Mouse (Mus musculus): ENCODE measurements at regions not wholly inside any gene's neighbourhood (a gene's known extent, or its start where the extent isn't known, plus 50 kb on each side); places are given as distances from the start of the nearest gene placed in this dataset.
A peak's percentile ranks its signal among the peaks of the same experiment; 100 is the strongest.

GRCm38 (mm10) chr12:46416765-46417404 lies 401.8 kb downstream of the Nova1 start:
- H3K36me3 ChIP-seq (ENCODE audit: control insufficient read depth, insufficient read depth, low read length): no peaks in the 10 kb centered on the region
- intact Hi-C loops (cut with DNase I): no loop called here
- no peak overlapping the region for H3K4me3 ChIP-seq
- no peak for DNase-seq
- no peaks in the 10 kb centered on the region for H3K27me3 ChIP-seq (ENCODE audit: control insufficient read depth, insufficient read depth, low read length)
- no peak overlapping the region for H3K27ac ChIP-seq
- whole genome bisulfite sequencing: 66% methylated on average over 3 of the region's 3 CpGs
- no peaks in the 10 kb centered on the region for H3K79me2 ChIP-seq (replicated peaks; ENCODE audit: control insufficient read depth, insufficient read depth, low read length)
- no peak for TF ChIP-seq EP300 (IDR thresholded peaks at IDR 0.05; ENCODE audit: insufficient read depth, low read depth, low read length)
- no peak for TF ChIP-seq CTCF (IDR thresholded peaks at IDR 0.05)
- TF ChIP-seq POLR2A (IDR thresholded peaks at IDR 0.05; ENCODE audit: insufficient read depth, low read depth, low read length): no peak
- H3K4me1 ChIP-seq (ENCODE audit: control insufficient read depth, insufficient read depth, low read length): no peaks in the 10 kb centered on the region
- H3K9ac ChIP-seq (ENCODE audit: low read depth, low read length): no peak overlapping the region

- intact Hi-C loops (cut with DNase I): no loop called here
- H3K27me3 ChIP-seq (ENCODE audit: control insufficient read depth, insufficient read depth, low read length): no peaks in the 10 kb centered on the region
- H3K79me2 ChIP-seq (replicated peaks; ENCODE audit: control insufficient read depth, insufficient read depth, low read length): no peaks in the 10 kb centered on the region
- TF ChIP-seq CTCF (IDR thresholded peaks at IDR 0.05) (no peak), POLR2A (IDR thresholded peaks at IDR 0.05; ENCODE audit: insufficient read depth, low read depth, low read length) (no peak), EP300 (IDR thresholded peaks at IDR 0.05; ENCODE audit: insufficient read depth, low read depth, low read length) (no peak)
- H3K4me1 ChIP-seq (ENCODE audit: control insufficient read depth, insufficient read depth, low read length): no peaks in the 10 kb centered on the region
- H3K9ac ChIP-seq (ENCODE audit: low read depth, low read length): no peak overlapping the region
- no peak overlapping the region for H3K27ac ChIP-seq
- no peak for DNase-seq
- H3K36me3 ChIP-seq (ENCODE audit: control insufficient read depth, insufficient read depth, low read length): no peaks in the 10 kb centered on the region
- no peak overlapping the region for H3K4me3 ChIP-seq
Measured at GRCm38 (mm10) chr12:46416250-46416649, 402.5 kb downstream of the Nova1 start.

- intact Hi-C loops (cut with DNase I): no loop called here
- Histone ChIP-seq H3K79me2 (replicated peaks; ENCODE audit: control insufficient read depth, insufficient read depth, low read length) (no peaks in the 10 kb centered on the region), H3K27me3 (ENCODE audit: control insufficient read depth, insufficient read depth, low read length) (no peaks in the 10 kb centered on the region), H3K36me3 (ENCODE audit: control insufficient read depth, insufficient read depth, low read length) (no peaks in the 10 kb centered on the region), H3K27ac (no peak overlapping the region), H3K9ac (ENCODE audit: low read depth, low read length) (no peak overlapping the region), H3K4me3 (no peak overlapping the region), H3K4me1 (ENCODE audit: control insufficient read depth, insufficient read depth, low read length) (no peaks in the 10 kb centered on the region)
- DNase-seq: no peak
- no peak for TF ChIP-seq CTCF (IDR thresholded peaks at IDR 0.05)
- TF ChIP-seq POLR2A (IDR thresholded peaks at IDR 0.05; ENCODE audit: insufficient read depth, low read depth, low read length): no peak
- TF ChIP-seq EP300 (IDR thresholded peaks at IDR 0.05; ENCODE audit: insufficient read depth, low read depth, low read length): no peak
Measured at GRCm38 (mm10) chr12:46405674-46406073, 413.1 kb downstream of the Nova1 start.

GRCm38 (mm10) chr12:46399653-46399975 lies 419.1 kb downstream of the Nova1 start:
- no peak for DNase-seq
- 6% methylated on average over 14 of the region's 14 CpGs for WGBS
- Histone ChIP-seq H3K27ac (no peak overlapping the region), H3K36me3 (ENCODE audit: control insufficient read depth, insufficient read depth, low read length) (no peaks in the 10 kb centered on the region), H3K27me3 (ENCODE audit: control insufficient read depth, insufficient read depth, low read length) (no peaks in the 10 kb centered on the region), H3K4me3 (0 out of 2 replicates have a peak overlapping the region, but pooled peaks have one; percentile 7), H3K9ac (ENCODE audit: low read depth, low read length) (no peak overlapping the region), H3K4me1 (ENCODE audit: control insufficient read depth, insufficient read depth, low read length) (no peaks in the 10 kb centered on the region), H3K79me2 (replicated peaks; ENCODE audit: control insufficient read depth, insufficient read depth, low read length) (no peaks in the 10 kb centered on the region)
- no peak for TF ChIP-seq CTCF (IDR thresholded peaks at IDR 0.05)
- TF ChIP-seq EP300 (IDR thresholded peaks at IDR 0.05; ENCODE audit: insufficient read depth, low read depth, low read length): no peak
- TF ChIP-seq POLR2A (IDR thresholded peaks at IDR 0.05; ENCODE audit: insufficient read depth, low read depth, low read length): no peak
- intact Hi-C loops (cut with DNase I): no loop called here

- no peaks in the 10 kb centered on the region for H3K27me3 ChIP-seq (ENCODE audit: control insufficient read depth, insufficient read depth, low read length)
- H3K27ac ChIP-seq: no peak overlapping the region
- intact Hi-C loops (cut with DNase I): no loop called here
- no peak overlapping the region for H3K9ac ChIP-seq (ENCODE audit: low read depth, low read length)
- no peaks in the 10 kb centered on the region for H3K36me3 ChIP-seq (ENCODE audit: control insufficient read depth, insufficient read depth, low read length)
- H3K79me2 ChIP-seq (replicated peaks; ENCODE audit: control insufficient read depth, insufficient read depth, low read length): no peaks in the 10 kb centered on the region
- no peak for TF ChIP-seq POLR2A (IDR thresholded peaks at IDR 0.05; ENCODE audit: insufficient read depth, low read depth, low read length)
- TF ChIP-seq CTCF (IDR thresholded peaks at IDR 0.05): no peak
- TF ChIP-seq EP300 (IDR thresholded peaks at IDR 0.05; ENCODE audit: insufficient read depth, low read depth, low read length): no peak
- no peak for DNase-seq
- H3K4me1 ChIP-seq (ENCODE audit: control insufficient read depth, insufficient read depth, low read length): no peaks in the 10 kb centered on the region
- WGBS: 5% methylated on average over 23 of the region's 23 CpGs
- H3K4me3 ChIP-seq: peak overlapping the region; percentile 7; the same call in 1 of the 2 replicates
Measured at GRCm38 (mm10) chr12:46398875-46399652, 419.7 kb downstream of the Nova1 start.

- H3K36me3 ChIP-seq (ENCODE audit: control insufficient read depth, insufficient read depth, low read length): no peaks in the 10 kb centered on the region
- 78% methylated on average over 4 of the region's 4 CpGs for whole genome bisulfite sequencing
- no peak overlapping the region for H3K9ac ChIP-seq (ENCODE audit: low read depth, low read length)
- no peak overlapping the region for H3K4me3 ChIP-seq
- H3K79me2 ChIP-seq (replicated peaks; ENCODE audit: control insufficient read depth, insufficient read depth, low read length): no peaks in the 10 kb centered on the region
- H3K27ac ChIP-seq: no peak overlapping the region
- TF ChIP-seq POLR2A (IDR thresholded peaks at IDR 0.05; ENCODE audit: insufficient read depth, low read depth, low read length): no peak
- TF ChIP-seq EP300 (IDR thresholded peaks at IDR 0.05; ENCODE audit: insufficient read depth, low read depth, low read length): no peak
- no peak for TF ChIP-seq CTCF (IDR thresholded peaks at IDR 0.05)
- H3K4me1 ChIP-seq (ENCODE audit: control insufficient read depth, insufficient read depth, low read length): no peaks in the 10 kb centered on the region
- DNase-seq: no peak
- H3K27me3 ChIP-seq (ENCODE audit: control insufficient read depth, insufficient read depth, low read length): no peaks in the 10 kb centered on the region
- intact Hi-C loops (cut with DNase I): no loop called here
Measured at GRCm38 (mm10) chr12:46395245-46395644, 423.5 kb downstream of the Nova1 start.
